Mouse (Mus musculus): ENCODE results near the gene Smchd1. TPM values are rescaled to one million over a fixed set of nuclear protein-coding genes. Genes with fewer than 3 reads are reported as not detected.

The Smchd1 gene
- total RNA-seq, 2 experiments from 2014 or later = 13.8 to 14.0 TPM

DNA sequence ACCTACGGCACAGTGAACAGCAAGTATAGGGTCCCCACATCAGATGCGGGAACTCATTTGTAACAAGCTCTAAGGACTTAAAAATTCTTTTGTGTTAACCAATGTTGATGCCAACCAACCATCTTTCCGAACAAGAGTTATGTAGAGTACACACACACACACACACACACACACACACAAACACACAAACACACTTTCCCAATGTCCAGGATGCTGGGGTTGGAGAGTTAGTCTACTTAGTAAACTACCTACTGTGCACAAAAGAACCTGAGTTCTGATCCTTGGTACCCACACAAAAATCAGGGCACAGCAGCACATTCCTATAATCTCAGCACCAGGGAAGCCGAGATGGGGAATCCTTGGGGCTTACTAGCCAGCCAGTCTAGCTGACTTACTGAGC lies 157.6 kb downstream of the Smchd1 start:
- intact Hi-C loops (cut with DNase I; ENCODE audit: low total_unique reads) = no loop called here
- no peak for DNase-seq

DNA sequence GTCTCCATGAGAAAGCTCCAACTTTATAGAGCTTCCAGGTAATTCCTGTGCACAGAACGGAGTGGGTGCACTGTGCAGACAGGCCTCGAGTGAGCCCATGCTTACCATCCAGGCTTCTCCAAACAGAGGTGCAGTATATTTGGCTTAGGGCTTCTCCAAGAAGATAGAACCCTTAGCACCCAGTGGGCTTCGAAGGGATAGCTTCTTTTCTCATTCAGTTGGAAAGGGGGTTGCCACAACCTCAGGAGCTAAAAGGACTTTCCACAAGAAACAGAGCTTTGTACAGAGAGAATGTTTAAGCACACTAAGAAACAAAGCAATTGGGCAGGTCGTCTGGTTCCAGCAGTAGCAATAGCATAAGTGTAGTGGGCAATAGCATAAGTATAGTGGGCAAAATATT lies 160.8 kb downstream of the Smchd1 start:
- intact Hi-C loops (cut with DNase I; ENCODE audit: low total_unique reads) = no loop called here
- DNase-seq = no peak

DNA sequence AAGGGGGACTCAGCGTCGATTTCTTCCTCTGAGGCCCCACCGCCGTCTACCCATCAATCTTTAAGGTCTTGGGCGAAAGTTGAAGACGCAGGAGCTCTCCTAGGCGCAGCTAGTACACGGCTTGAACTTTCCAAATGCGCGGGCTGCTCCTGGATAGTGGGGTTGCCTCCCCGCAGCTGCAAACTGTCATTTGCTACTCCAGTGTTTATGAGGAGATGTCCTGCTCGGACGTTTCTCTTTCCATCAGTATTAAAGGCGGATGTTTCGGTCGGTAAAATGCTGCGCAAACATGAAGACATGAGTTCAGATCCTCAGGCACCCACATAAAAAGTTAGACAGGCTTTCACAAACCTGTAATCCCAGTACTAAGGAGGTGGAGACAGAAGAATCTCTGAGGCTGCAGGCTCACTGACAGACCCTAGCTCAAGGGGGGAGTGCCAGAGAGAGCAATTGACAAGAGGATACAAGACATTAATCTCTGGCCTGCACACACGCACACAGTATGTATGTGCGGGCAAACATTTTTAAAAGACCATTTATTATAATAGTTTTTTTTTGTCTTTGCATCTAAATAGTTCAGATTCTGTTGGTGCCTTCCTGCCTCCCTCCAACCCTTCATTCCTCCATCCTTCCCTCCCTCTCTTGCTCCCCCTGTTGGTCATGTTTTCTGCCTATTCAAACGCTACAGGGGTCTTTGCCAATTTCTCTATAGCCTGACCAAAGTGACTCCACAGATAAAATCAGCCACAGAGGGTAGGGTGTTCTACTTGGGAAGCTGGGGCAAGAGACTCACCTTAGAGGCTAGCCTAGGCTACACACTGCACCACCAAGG lies 163.6 kb downstream of the Smchd1 start, which contains the start of gene Emilin2:
Gene Emilin2, minus strand, starts transcription at position 639 of the 832 bp plus-strand sequence.
- intact Hi-C loops (cut with DNase I; ENCODE audit: low total_unique reads) = no loop called here
- DNase-seq = peak; percentile 35

DNA sequence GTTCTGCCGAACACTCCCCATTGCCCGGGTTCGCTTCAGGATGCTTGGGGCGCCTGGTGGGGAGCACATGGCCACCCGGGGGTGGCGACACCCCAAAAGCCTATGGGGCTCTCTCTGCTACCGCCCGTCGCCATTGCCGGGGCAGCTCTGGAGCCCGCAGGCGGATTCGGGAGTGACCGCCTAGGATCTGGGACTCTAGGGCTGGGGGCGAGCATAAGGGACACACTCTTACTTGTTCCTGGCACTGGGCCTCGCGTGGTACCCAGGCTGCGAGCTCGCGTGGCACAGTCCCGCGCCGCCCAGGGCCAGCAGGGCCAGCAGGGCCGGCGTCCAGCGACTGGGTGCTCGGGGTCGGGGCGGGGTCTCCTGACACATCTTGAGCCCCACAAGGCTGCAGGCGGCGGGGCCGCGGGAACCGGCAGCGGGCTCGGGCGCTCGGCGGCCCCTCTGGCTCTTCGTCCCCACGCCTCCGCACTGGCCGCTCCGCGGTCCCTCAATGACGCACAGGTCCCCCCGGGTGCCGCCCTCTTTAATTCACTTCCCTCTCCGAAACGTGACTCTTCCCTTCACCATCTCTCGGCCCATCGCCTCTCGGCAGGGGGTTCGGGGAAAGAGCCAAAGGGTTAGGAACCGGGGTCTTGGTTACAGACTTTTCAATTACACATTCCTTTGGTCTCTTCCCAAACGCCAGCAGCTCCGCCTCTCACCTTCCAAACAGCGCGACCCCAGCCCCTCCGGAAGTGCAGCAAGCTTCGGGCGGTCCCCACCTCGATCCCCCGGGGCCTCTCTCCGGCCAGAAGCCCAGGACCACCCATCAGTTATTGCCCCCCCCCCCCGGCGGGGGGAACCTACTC lies 164.4 kb downstream of the Smchd1 start:
- intact Hi-C loops (cut with DNase I; ENCODE audit: low total_unique reads) = no loop called here
- DNase-seq = peak; percentile 71

DNA sequence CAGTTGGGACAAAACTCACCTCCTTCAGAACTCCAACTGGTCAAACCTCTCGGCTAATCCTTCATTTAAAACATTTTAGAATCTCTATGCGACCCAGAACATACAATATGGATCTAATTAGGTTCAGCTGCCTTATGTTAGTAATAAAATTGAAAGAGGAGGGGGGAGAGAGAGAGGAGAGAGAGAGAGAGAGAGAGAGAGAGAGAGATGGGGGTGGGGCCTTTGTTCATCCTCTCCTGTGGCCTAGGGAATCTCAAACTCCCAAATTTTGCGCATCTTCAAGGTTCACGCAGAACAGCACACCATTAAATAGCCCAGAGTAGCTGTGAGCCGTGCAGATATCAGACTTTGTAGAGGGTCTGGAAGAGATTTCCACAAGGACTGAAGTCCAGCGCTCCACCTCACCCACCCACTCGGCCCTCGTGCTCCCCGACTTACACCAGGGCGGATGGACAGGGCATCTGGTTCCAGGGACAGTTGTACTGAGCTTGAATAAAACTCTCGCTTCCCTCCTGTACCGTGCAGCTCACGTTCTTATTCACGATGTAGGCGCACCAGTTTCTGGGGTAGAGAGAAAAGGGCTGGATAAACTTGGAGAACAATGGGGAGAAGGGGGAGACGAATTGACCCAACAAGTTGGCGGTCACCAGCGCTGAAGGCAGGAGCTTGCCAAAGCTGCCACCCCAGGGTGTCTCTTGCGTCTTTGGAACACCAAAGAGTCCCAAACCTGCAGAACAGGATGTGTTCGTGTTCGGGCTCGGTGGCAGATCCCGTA lies 165.2 kb downstream of the Smchd1 start:
- intact Hi-C loops (cut with DNase I; ENCODE audit: low total_unique reads) = no loop called here
- DNase-seq = no peak

DNA sequence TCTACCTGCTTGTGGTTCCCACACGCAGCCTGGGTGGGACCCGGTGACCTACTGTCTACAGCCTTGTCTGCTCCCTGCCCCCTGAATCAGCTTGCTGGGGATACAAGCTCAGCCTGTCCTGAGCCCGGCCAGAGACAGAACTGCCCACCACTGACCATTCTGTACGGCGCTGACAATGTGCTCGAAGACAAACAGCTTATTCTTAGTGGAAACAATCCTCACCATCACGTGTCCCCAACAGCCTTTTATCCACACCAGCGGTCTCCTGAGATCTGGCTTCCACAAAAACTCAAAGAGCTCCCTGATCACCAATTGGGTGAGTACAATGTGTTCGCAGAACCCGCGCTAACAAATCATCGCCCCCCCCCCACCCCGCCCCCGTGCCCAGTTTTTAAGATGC lies 166.0 kb downstream of the Smchd1 start:
- DNase-seq = no peak
- intact Hi-C loops (cut with DNase I; ENCODE audit: low total_unique reads) = no loop called here

DNA sequence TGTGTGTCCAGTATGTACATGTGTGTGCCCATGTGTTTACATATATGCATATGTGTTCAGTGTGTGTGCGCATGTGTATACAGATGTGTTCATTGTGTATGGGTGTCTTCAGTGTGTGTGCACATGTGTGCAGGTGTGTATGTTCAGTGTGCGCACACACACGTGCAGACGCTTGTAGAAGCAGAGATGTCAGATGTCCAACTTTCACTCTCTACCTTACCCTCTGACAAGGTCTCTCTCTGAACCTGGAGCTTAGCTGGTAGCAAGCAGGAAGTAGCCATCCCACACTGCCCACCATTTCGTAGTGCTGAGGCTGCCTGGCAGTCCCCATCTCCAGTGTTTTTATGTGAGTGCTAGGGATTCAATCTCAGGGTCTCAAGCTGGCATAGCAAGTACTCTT lies 166.8 kb downstream of the Smchd1 start:
- intact Hi-C loops (cut with DNase I; ENCODE audit: low total_unique reads) = no loop called here
- no peak for DNase-seq

DNA sequence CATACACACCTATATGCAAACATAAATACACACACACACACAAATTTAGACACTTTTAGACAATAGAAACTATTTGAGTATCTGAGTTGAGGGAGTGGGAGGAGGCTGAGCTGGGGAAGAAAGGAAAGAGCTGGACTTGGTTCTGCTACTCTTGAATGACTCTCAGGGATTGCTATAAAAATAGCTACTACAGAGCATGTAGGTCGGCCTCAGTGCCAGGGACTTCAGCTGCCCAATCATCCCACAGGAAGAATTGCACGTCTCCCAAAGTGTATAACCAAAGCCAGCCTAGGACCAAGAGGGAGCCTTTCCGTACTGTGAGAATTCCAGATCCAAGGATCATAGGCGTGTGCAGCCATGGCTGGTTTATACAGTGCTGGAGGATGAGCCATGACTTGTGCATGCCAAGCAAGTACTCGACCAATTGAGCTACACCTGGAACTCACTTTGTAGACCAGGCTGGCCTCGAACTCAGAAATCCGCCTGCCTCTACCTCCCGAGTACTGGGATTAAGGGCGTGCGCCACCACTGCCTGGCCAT lies 167.8 kb downstream of the Smchd1 start:
- intact Hi-C loops (cut with DNase I; ENCODE audit: low total_unique reads) = no loop called here
- no peak for DNase-seq

DNA sequence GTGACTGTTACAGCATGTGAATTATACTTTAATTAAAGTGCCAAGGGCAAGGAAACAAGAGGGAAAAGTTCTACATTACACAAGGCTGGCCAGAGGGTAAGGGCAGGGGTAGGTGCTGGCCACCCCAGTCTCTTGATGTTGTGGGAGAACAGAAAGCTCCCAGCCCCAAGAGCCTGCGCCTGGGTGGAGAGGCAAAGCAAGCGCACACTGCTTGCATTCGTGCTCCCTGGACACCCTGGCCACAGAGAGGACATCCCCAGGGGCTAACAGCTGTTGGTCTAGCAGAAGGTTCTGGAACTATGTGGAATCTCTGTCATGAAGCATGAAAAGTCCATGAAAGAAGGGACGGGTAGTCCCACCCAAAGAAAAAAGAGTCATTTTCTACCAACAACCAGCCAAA lies 168.4 kb downstream of the Smchd1 start:
- intact Hi-C loops (cut with DNase I; ENCODE audit: low total_unique reads) = no loop called here
- DNase-seq = no peak

DNA sequence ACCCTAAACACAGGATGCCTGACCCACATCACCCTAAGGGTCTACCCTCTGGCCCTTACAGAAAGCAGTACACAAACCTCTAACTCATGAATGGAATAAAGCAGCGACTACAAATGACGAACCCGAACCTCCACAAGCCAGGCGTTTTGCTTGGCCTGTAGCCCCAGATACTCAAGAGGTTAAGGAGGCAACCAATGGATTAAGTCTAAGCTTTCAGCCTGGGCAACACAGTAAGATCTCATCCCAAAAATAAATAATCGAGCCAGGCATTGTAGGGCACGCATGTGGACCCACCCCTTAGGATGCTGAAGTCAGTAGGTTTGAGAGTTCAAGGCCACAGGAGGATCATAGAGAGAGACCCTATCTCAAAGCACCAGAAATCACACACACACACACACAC lies 169.1 kb downstream of the Smchd1 start:
- intact Hi-C loops (cut with DNase I; ENCODE audit: low total_unique reads) = no loop called here

DNA sequence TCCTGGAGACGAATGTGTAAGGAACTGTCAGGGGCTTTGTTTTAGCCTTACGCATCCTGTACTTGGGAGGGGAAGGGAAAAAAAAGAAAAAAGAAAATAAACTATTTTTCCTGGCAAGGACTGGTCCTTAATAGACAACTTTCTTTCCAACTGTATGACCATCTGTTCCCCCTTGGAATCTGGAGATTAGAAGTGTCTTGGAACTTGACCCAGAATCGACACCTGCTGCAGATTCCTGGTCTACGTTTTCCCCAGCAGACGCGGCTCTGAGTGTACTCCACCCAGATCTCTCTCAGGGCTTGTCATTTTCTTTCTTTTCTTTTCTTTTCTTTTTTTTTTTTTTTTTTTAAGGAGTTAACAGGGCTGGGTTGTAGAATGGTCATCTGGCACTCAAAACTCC lies 171.7 kb downstream of the Smchd1 start:
- intact Hi-C loops (cut with DNase I; ENCODE audit: low total_unique reads) = no loop called here
- no peak for DNase-seq

More for the DNA sequence above, 169.1 kb downstream of the Smchd1 start:
- DNase-seq = no peak

DNA sequence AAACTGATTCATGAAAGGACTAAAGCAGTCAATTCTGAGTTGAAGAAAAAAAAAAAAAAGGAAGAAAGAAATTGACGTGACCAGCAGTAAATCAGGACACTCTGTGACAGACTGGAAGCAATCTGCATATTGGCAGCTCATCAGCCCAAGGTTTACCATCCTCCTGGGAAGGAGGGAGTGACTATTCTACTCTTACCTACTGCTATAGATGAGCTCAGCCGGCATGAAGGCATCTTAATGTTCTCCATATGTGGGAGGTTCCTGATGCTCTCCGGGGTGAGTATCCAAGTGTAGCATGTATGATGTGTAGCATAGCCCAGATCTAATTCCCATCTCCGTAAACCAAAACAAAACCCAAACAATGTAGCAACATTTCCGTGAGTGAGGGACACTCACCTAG lies 173.7 kb downstream of the Smchd1 start:
- intact Hi-C loops (cut with DNase I; ENCODE audit: low total_unique reads) = no loop called here

DNA sequence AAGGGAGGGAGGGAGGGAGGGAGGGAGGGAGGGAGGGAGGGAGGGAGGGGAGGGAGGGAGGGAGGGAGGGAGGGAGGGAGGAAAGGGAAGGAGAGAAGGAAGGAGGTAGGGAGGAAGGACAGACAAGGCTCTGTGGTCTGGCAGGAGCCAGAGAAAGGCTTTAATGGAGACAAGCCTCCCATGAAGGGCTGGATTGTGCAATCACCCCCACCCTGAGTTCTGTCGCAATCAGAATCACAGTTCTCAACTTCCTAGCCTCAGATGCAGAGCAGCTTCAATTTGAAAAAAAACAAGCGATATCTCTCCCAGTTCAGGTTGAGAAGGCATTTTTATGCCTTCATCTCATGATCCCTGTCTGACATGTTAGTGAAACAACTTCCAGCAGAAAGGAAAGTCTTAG lies 174.8 kb downstream of the Smchd1 start:
- DNase-seq = peak; percentile 50
- intact Hi-C loops (cut with DNase I; ENCODE audit: low total_unique reads) = no loop called here

More for the DNA sequence above, 173.7 kb downstream of the Smchd1 start:
- no peak for DNase-seq

DNA sequence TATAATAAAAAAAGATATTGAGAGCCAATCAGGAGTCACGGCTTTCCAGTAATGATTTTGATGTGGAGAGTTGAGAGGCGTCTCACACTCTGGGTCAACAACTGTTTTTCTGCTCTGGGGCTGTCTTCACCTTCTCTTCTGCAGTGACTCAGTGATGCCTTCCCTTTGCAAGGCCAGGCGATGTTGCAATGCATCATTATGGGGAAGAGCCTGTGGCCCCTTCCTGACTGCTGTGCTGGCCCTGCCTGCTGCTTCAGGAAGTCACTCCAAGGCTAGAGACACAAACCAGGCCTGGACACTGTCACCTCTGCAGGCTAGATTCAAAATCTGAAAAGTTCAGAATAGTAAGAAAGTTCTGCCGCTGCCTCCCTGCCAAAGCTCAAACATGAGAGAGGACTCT lies 175.3 kb downstream of the Smchd1 start:
- intact Hi-C loops (cut with DNase I; ENCODE audit: low total_unique reads) = no loop called here
- DNase-seq = peak; percentile 37

DNA sequence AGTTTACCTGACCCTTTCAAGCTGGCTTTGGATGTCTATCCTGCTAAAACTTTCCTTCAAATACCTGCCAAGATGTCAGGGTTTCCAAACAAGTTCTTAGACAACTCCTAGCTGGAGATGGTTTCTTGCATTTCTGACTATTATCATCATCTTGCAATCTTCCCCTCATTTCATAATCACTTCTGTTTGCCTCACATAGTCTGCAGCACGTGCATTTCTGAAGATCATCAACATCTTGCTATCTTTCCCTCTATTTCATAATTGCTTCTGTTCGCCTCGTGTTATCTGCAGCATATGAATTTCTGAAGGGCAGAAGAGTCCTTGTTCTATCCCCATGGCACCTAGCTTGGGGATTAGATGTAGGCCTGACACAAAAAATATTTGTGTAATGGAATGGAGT lies 180.6 kb downstream of the Smchd1 start:
- intact Hi-C loops (cut with DNase I; ENCODE audit: low total_unique reads) = no loop called here

More for the DNA sequence above, 180.6 kb downstream of the Smchd1 start:
- no peak for DNase-seq

Other genes with a start within 250 kb of the Smchd1 start
- gene Emilin2, start 163.4 kb downstream of the Smchd1 start, total RNA-seq (2021) = 10 to 100 TPM; 17.1 to 24.8 TPM
- under 1 TPM; 0.78 to 0.86 TPM for gene Gm4707, start 15.4 kb downstream of the Smchd1 start, total RNA-seq (2021)
- gene Ndc80, start 51.5 kb upstream of the Smchd1 start, total RNA-seq (2021) = 1 to 10 TPM; 2.2 to 2.3 TPM
- under 1 TPM; 0.22 to 0.25 TPM for gene Spdya, start 76.7 kb upstream of the Smchd1 start, total RNA-seq (2021)
- gene Wdr43, start 140.6 kb upstream of the Smchd1 start, total RNA-seq (2021) = 10 to 100 TPM; 24.7 to 26.3 TPM
- gene Togaram2, start 197.9 kb upstream of the Smchd1 start, total RNA-seq (2021) = 1 to 10 TPM in 1 of 2 experiments, under 1 TPM in 1; 0.82 to 1.1 TPM

All from gastrocnemius, postnatal 14 days (tissue).